17 mouse cellular contexts compared by ENCODE assay signal in genomic region chr14:34916315-34916714, GRCm38 (mm10).
"Had no signal": no experiment of that assay in that cellular context is flagged by ENCODE, and none has a peak within 500 bp of the region (broad histone marks: within the 10 kb centered on the region; RNA-seq: fewer than 3 reads in every experiment).

No protein-coding gene starts in this region.

- H3K4me3 ChIP-seq: layer of hippocampus, adult 2 months; liver, embryonic 13.5 days; midbrain, embryonic 15.5 days; myocyte; neural tube, embryonic 13.5 days had no signal

- H3K36me3 ChIP-seq: liver, embryonic 13.5 days; midbrain, embryonic 15.5 days; neural tube, embryonic 13.5 days had no signal

- H3K27ac ChIP-seq: kidney, postnatal 0 days; layer of hippocampus, adult 2 months; liver, embryonic 13.5 days; midbrain, embryonic 15.5 days; neural tube, embryonic 13.5 days had no signal

- H3K9me3 ChIP-seq: liver, embryonic 13.5 days; midbrain, embryonic 15.5 days; neural tube, embryonic 13.5 days had no signal

- H3K9ac ChIP-seq: liver, embryonic 13.5 days; midbrain, embryonic 15.5 days; neural tube, embryonic 13.5 days had no signal

- ATAC-seq: midbrain, embryonic 15.5 days had no signal

- H3K27me3 ChIP-seq: liver, embryonic 13.5 days; midbrain, embryonic 15.5 days; neural tube, embryonic 13.5 days had no signal

- DNase-seq: kidney, adult 18-20 months; kidney, postnatal 25 days; layer of hippocampus, adult 9-11 months; liver, embryonic 13.5 days; lung, adult 2 months; lung, postnatal 14 days; lung, postnatal 4 days; retina, postnatal 1 day; right cerebral cortex, postnatal 25 days; thymus, adult 18-20 months; thymus, postnatal 36 days had no signal

- H3K4me2 ChIP-seq: liver, embryonic 13.5 days; midbrain, embryonic 11.5 days; midbrain, embryonic 15.5 days; neural tube, embryonic 13.5 days had no signal

- H3K4me1 ChIP-seq: liver, embryonic 13.5 days had no signal
